Mouse (Mus musculus): ENCODE measurements around the gene Edil3.
"Not testable (repeated sequence)": the region's sequence is repeated elsewhere in the genome, so short reads cannot be mapped to it uniquely, and the experiment has no call there.

Gene Edil3

GRCm38 (mm10) chr13:88938564-88938963 is 117.3 kb downstream of the Edil3 start:
- in situ Hi-C loops (cut with MseI, MboI) = no loop called here

- in situ Hi-C loops (cut with MseI, MboI) = no loop called here
Observed at GRCm38 (mm10) chr13:88972355-88972754, 151.1 kb downstream of the Edil3 start.

DNA sequence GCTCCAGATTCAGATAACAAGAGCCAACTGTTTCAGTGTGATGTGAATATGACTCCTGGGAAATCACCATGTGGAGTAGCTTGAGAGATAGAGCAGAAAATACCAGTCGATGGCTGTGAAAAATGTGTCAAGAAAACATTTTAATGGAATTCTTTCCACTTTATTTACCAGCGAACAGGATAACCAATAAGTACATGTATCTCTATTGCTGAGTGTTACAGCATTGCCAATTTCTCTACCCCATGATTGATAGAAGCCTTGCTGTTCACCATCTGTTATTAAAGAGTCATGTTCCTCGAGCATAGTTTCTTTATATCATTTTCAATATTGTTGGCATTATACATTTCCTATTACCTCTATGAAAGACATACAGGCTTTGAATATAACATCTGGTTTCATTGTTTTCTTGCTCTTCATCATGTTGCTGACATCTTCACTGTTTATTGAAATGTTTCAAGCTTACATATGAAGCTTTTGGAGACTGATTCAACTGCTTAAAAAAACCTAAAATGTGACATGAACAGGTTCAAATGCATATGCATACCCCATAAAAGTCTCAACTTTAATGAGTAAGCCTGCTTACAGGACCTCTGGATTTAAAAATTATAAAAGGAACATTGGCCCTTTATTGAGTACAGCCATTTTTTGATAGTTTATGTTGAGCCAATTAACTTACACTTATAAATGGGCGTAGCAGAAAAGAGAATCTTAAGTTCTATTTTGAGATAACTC is 186.6 kb downstream of the Edil3 start:
- in situ Hi-C loops (cut with MseI, MboI) = no loop called here

- in situ Hi-C loops (cut with MseI, MboI) = no loop called here
Observed at GRCm38 (mm10) chr13:89012500-89012899, 191.2 kb downstream of the Edil3 start.

DNA sequence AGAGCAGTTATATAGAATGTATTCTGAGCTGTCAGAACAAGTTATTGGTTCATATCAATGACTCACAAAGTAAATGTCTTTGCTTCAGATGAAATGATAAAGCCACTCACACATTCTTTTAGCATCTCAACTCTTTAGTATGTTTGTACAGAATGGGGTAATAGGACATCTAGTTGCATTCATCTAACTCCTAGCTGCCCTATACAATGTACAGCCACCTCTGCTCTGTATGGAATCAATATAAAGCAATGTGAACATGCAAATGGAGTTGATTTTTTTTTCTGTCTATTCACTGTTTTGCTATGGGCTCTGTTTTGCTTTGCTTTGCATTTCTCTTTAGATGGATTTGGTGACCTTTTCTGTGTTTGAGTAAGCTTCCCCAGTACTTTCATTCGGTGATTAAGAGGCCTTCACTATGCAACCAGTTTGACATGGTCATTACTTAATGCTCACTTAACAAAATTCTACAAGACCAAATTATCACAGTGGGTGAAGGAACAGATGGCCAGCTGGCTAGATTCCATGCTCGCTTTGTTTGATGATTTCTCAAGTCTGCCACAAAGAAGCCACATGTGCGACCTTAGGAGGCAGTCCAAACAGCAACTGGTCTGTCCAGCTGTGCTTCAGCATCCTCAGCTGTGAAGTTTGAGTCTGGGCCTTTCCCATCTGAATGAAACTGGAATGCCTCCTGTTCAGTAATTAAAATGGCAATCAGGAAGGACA is 208.7 kb downstream of the Edil3 start:
- in situ Hi-C loops (cut with MseI, MboI) = no loop called here

DNA sequence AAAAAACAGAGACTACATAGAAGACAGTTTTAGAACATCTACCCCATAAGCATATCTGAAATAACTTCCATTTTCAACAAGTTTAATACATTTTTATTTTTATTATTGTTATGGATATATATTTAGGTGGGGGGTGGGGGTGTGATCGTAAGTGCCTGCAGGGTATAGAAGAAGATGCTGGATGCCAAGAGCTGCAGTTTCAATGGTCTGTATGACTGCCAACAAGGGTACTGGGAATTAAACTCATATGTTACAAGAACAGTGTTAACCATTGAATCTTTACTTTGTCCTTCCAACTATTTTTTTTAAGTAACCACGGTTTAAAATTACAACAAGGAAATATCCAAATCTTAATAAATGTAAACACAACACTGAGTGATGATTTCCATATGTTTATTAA is 214.4 kb downstream of the Edil3 start:
- in situ Hi-C loops (cut with MseI, MboI) = no loop called here

- in situ Hi-C loops (cut with MseI, MboI) = no loop called here
Observed at GRCm38 (mm10) chr13:89041495-89041894, 220.2 kb downstream of the Edil3 start.

DNA sequence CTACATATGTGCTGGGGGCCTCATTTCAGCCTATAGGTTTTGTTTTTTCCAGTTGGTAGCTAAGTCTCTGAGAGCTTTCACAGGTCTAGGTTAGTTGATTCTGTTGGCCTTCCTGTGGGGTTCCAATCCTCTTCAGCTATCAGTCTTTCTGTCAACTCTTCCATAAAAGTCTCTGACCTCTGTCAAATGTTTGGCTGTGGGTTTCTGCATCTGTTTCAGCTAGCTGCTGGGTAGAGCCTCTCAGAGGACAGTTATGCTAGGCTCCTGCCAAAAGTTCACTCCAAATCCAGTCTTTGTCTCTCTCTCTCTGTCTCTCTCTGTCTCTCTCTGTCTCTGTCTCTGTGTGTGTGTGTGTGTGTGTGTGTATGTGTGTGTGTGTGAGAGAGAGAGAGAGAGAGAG is 248.9 kb downstream of the Edil3 start:
- in situ Hi-C loops (cut with MseI, MboI) = not testable (repeated sequence)

DNA sequence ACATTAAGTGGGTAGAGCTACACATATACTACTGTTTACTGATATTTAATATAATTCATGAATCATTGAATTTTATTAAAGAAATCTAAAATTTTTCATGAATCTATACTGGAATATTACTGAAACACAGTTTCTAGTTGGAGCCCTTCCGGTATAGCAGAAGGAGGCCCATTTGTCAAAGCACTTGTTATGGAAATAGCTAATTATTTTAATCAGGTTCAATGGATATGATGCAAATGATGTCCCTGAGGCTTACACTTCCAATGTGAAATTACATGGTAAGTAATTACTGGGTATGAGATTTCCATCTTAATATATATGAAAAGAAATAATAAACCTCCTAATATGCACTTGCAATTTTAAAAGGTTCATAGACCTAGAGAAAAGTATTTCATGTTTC is 254.9 kb downstream of the Edil3 start:
- in situ Hi-C loops (cut with MseI, MboI) = no loop called here

DNA sequence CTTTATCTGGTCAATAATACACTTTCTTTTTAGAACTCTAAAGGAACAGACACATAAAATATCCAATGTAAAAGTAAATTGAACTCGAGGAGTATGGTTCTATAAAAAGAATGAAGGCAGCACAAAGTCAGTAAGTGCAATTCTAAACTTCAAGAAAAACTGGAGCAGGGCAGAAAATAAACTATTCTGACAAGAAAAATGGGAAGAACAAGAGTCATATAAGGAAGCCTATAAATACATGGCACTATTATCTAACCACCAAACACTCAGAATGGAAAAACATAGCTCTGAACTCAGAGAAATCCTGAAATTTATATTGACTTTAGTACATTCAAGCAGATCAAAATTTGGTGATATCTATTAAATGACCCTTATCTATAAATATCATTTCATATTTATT is 284.6 kb downstream of the Edil3 start:
- in situ Hi-C loops (cut with MseI, MboI) = no loop called here

DNA sequence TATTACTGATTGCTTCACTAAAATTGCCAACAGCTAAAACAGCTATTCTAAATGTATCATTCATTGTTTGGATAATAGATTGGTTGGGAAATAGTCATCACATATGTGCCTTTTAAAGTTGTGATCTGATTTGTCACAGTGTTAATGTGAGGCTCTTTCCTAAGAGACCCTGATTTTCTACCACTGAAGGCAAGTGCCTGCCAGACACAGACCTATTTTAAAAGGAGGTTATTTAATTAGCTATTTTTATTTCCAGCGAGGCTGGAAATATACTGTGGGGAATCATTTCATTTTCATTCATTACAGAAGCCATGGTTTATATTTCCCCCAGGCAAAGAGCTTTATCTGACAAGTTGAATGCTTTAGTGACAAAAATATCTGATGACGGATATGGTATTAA is 296.3 kb downstream of the Edil3 start:
- in situ Hi-C loops (cut with MseI, MboI) = no loop called here

GRCm38 (mm10) chr13:89119809-89120208 is 298.5 kb downstream of the Edil3 start:
- in situ Hi-C loops (cut with MseI, MboI) = no loop called here

DNA sequence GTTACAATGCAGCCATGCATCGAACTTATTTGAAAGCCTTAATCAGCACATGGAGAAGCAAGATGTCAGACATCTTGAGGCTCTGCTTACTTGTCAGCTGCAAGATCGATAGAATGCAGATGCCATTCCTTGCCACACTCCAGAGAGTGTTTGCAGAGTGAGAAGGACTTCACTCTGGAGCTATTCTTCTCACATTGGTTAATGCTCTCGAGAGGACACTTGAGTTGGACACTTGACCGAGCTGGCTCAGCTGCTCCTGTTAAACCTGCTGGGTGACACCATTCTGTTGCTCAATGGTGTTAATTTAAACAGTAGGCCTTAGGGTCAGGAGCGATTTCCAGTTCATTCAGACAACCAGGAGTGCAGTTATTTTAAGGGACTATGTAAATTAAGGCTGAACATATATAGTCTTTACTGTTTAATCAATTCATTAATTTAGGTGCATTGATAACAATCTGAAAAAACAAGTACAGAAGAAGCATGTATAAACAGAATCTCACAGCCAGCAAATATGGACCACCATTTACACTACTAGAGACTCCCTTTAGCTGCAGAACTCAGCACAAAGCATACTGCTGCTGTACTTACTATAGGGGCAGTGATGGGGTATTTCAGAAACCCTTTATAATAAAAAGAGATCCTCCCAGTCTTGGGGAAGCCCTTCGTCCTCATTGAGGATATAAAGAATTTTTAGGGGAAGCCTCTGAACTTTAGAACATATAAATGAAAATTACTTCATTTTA is 301.4 kb downstream of the Edil3 start:
- in situ Hi-C loops (cut with MseI, MboI) = no loop called here

- in situ Hi-C loops (cut with MseI, MboI) = no loop called here
Observed at GRCm38 (mm10) chr13:89123396-89123795, 302.1 kb downstream of the Edil3 start.

GRCm38 (mm10) chr13:89146056-89146547 is 324.8 kb downstream of the Edil3 start:
- in situ Hi-C loops (cut with MseI, MboI) = no loop called here

DNA sequence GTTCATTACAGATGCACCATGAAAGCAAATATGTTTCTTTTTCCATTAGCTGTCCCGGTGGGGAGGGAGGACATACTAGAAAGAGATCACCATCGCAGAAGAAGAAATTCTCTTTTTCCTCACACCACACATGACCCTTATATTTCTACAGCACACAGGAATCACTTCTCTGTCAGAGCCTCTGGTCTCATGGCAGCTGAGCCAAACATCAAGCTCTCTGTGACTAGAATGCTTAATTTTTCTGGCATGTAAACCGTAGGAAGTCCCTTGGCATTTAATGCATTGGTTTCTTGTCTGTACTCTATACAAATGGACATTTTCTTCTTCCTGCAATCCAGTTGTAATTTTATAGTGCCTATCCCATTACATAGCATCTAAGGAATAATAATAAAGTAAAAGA is 330.6 kb downstream of the Edil3 start:
- in situ Hi-C loops (cut with MseI, MboI) = no loop called here

DNA sequence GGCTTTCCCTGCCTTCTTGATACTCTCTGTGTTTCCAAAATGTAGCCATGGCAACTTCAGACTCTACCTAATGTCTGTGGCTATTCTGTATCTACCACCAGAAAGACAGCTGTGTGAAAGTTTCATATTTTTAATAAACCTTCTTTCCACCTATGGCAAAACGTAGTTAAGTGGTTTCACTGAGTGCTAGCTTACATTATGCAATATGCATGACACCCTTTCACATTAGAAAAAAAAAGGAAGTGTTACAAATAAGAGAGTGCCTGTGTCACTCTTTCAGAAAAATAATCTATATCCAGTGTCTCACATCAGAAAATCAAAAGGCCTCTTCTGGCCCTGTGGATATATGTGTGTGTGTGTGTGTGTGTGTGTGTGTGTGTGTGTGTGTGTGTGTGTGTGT is 346.7 kb downstream of the Edil3 start:
- in situ Hi-C loops (cut with MseI, MboI) = no loop called here

- in situ Hi-C loops (cut with MseI, MboI) = no loop called here
Observed at GRCm38 (mm10) chr13:89170040-89170439, 348.8 kb downstream of the Edil3 start.

DNA sequence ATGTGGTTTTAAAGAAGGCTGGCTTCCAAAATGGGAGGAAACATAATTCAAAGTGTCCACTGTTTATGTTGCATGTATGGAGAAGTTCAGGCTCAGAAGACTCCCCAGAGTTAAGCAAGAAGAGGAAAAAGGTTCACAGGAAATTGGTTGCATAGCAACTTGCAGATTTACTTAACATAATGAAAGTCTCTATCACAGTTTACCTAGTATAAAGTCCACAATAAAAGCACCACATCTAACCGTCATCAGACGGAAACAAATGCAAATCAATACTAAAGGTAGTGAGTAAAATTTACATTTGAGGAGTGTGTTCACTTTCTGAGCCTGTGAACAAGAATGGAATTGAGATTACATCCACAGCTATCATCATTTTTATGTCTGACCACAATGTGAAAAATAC is 353.9 kb downstream of the Edil3 start:
- in situ Hi-C loops (cut with MseI, MboI) = no loop called here

GRCm38 (mm10) chr13:89189051-89189450 is 367.8 kb downstream of the Edil3 start:
- in situ Hi-C loops (cut with MseI, MboI) = no loop called here

DNA sequence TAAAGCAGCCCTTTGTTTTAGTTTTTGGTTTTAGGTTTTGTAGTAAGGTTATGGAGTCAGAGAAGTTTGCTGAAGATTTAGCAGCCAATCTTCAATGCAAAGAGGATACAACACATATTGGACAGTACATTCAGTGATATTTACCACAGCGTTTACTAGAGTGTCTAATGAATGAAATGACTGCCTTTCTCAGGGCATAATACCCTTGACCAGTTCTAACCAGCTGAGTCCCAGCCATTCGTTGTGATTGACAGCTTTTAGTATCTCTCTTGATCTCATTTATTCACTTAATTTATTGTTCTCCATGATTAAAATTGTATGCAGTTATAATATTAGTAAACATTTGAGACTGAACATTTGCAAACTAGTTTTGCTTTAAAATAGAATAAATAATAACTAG is 375.7 kb downstream of the Edil3 start:
- in situ Hi-C loops (cut with MseI, MboI) = no loop called here

GRCm38 (mm10) chr13:89199275-89199674 is 378.0 kb downstream of the Edil3 start:
- in situ Hi-C loops (cut with MseI, MboI) = no loop called here

DNA sequence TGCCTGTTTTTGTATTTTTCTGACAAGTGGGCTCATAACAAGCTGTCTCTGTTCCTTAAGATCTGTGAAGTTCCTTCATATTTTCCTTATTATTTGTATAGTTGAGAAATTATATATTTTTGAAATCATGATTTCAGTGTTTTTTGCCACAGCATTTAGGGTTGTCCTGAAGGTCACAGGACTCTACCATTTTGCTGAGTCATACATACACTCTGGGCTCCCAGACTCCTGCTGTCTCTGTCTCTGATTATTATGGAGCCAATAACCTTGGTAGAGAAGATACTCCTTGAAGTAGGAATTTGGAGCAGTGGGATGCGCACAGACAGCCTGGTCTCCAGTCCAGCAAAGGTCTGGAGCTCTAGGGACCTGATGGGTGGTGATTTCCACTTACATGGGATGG is 416.8 kb downstream of the Edil3 start:
- in situ Hi-C loops (cut with MseI, MboI) = no loop called here

Measured in mouse trophoblast stem cell (cell line).